Mouse (Mus musculus) hindlimb bud, embryonic 11.5 days (tissue): Measurements from ENCODE around the gene Slc25a17.

ENCODE experiments used
- DNase-seq: peaks from one replicate; pipeline ENCODE4 v3.0.0-alpha.2; 2012; ENCODE audit warnings: low read depth, low spot score; ENCODE audit errors: extremely low spot score

Slc25a17 gene

GRCm38 (mm10) chr15:81355146-81355761 lies 5.4 kb downstream of the Slc25a17 start:
- DNase-seq: peak; percentile 63

- no peak for DNase-seq
These were observed 8.0 kb downstream of the Slc25a17 start for GRCm38 (mm10) chr15:81352638-81353037.

GRCm38 (mm10) chr15:81350401-81350800 lies 10.2 kb downstream of the Slc25a17 start:
- no peak for DNase-seq

- no peak for DNase-seq
These were observed 12.2 kb downstream of the Slc25a17 start for GRCm38 (mm10) chr15:81348366-81348765.

DNA sequence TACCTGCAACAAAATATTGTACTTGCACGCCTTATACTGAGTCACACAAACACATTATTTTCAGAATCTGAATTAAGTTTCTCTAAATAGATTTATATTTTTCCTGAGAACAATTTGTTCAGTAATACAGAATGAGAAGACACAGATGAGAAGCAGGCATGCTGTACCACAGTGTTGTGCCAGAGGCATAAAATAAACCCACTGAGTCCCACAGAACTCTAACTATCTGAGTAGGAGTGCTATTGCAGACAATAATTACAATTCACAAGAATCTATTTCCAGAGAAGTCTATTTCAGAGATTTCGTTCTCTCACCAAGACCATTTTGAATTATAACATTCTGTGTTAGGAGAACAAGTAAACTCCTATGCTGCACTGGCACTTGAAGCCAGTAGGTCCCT lies 13.1 kb downstream of the Slc25a17 start:
- DNase-seq: no peak

- no peak for DNase-seq
These were observed 19.2 kb downstream of the Slc25a17 start for GRCm38 (mm10) chr15:81341426-81341825.

GRCm38 (mm10) chr15:81339158-81339557 lies 21.5 kb downstream of the Slc25a17 start:
- DNase-seq: no peak

DNA sequence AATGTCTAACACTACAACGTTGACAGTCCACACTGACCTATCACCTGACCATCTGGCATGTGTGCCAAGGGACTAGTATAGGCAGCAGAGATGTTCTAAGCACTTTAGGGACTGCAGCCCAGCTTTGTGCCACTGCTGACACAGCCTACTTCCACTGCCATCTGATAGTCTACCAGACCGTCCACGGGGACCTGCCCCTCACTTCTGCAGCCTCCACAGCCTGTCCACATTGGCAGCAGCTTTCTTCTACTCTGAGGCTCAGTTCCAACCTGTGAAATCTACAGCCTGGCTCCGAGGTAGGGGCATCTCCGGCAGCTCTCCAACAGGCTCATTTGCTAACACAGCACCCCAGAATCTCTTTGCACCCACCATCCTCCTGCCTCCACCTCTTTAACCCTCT lies 24.1 kb downstream of the Slc25a17 start:
- DNase-seq: no peak

- DNase-seq: no peak
These were observed 28.1 kb downstream of the Slc25a17 start for GRCm38 (mm10) chr15:81332517-81332916.

DNA sequence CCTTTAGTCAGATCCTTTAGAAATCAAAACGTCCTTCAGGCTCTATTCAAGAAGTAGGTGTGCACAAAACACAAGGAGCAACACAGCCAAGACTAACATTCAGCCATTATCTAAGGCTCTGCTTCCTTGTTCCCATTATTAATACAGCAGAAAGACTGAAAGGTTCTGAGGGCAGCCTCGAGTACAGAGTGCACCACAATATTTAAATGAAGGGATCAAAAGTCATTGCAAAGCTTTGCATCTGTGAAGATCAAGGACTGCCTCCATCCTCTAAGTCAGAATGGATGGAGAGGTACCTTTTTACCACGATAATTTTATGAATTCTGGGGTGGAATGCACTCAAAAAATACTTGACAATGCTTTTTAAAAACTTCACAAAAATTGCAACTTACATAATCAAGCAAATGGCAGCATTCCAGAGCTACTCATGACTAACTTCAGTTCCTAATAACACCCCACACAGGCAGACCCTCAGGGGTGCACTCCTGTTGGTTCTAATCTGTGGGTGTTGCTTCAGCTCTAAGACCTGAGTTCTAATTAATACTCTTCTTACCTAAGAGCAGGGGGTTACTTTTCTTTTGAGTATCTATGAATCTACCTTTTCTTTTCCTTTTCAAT lies 29.7 kb downstream of the Slc25a17 start:
- no peak for DNase-seq

- DNase-seq: peak; percentile 30
These were observed 30.8 kb downstream of the Slc25a17 start for GRCm38 (mm10) chr15:81329721-81330369.

- DNase-seq: no peak
These were observed 33.1 kb downstream of the Slc25a17 start for GRCm38 (mm10) chr15:81327501-81327900.

GRCm38 (mm10) chr15:81324979-81325378 lies 35.6 kb downstream of the Slc25a17 start:
- DNase-seq: no peak

GRCm38 (mm10) chr15:81320137-81320536 lies 40.5 kb downstream of the Slc25a17 start:
- DNase-seq: no peak

- DNase-seq: no peak
These were observed 41.1 kb downstream of the Slc25a17 start for GRCm38 (mm10) chr15:81319462-81319861.

DNA sequence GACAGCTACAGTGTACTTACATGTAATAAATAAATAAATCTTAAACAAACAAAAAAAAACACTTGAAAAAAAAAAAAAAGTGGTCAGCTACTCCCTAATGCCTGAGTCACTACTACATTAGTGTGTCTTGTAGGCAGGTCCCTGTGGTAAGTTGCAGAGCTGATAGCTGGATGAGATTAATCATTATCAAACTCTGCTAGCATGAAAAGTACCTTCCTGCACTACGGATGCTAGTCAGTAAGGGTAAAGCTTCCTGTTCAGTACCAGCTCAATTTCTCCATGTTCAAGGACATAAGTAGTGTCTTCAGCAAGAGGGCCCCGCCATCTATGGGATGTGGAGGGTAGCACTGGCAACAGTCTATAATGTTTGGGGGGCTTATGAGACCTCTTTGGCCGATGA lies 46.7 kb downstream of the Slc25a17 start:
- DNase-seq: no peak

DNA sequence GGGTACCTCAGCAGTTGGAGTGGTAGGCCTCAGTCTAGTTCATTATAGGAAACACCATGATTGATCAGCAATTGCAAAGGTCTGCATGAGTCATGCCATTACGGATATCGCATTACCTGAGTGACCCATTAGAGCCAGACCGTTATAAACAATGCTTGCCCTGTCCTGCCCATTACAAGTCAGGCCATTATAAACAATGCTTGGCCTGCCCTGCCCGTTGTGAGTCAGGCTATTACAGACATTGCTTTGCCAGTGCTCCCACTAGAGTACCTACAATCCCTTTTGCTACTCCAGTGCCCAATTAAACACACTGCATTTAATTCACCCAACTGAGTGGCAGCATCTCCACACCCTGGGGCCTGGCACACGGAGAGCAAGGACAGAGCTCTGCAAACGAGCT lies 49.6 kb downstream of the Slc25a17 start:
- no peak for DNase-seq

DNA sequence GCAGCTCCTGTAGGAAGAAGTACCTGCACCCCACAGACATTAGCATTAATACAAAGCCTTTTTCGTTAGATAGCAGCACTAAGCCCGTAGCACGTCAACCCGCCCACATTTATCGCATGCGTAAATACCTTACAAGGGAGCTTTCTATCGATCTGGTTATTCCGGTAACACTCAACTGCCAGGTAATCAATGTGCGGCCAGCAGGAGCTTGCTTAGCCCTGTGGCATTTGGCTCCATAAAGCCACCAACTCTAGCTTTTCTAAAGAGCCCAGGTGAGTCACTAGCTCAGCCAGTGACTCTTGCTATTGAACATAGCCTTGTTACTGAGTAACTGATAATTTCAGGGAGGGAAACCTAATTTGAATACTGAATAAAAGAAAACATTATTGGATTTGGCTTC lies 50.3 kb downstream of the Slc25a17 start:
- no peak for DNase-seq

DNA sequence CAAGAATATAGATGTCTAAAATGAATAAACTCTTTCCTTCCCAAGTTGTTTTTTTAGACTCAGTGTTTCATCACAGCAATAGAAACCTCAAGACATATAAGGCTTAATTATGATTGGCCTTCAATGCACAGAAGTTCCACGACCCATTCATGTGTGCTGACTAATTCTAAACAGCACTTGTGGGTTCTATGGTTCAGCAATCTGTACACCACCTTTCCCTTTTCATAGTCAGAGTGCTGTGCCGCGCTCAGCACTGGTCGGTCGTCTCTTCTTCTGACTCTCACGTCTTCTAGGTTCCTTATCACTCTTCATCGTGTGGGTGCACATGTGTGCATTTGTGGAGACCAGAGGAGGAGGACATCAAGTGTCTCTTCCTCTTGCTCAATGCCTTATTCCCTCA lies 52.6 kb downstream of the Slc25a17 start:
- no peak for DNase-seq

DNA sequence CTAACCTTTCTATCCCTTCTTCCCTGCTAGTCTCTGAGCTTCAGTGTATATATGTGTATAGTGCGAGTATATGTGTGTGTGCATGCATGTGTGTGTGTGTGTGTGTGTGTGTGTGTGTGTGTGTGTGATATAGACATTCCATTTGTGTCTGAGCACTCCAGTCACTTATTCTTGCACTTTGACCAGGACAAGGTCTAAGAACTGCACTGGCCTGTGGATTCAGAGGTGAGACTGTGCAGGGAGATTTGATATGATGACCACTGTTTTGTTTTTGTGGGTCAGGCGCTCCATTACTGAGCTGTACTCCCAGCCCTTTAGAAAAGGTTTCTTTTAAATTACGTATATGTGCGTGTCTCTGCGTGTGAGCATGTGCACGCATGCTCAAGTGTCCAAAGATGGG lies 54.1 kb downstream of the Slc25a17 start:
- DNase-seq: no peak

- no peak for DNase-seq
These were observed 55.6 kb downstream of the Slc25a17 start for GRCm38 (mm10) chr15:81305035-81305434.

DNA sequence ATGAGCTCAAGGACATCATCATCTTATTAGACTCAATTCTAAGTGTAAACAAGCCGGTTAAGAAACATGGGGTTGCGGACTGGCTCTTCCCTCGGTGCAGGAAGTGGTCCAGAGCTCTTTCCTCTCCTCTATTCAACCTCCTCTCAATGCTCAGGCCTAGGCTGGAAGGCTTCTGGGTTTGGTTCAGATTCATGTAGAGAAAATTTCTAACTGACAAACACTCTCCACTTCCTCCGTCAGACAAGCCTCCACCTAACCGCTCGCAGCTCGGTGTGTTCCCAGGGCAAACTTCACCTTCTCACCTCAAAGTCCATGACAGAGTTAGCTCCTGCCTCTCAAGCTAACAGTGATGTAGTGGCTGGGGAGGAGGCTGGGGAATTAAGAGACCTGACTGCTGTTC lies 56.6 kb downstream of the Slc25a17 start:
- no peak for DNase-seq
